Mouse (Mus musculus): Measurements from ENCODE around the gene Ptchd3. TPM values are rescaled to one million over a fixed set of nuclear protein-coding genes. Genes with fewer than 3 reads are reported as not detected.

Gene Ptchd3
- polyA plus RNA-seq, 1 experiment = not detected

DNA sequence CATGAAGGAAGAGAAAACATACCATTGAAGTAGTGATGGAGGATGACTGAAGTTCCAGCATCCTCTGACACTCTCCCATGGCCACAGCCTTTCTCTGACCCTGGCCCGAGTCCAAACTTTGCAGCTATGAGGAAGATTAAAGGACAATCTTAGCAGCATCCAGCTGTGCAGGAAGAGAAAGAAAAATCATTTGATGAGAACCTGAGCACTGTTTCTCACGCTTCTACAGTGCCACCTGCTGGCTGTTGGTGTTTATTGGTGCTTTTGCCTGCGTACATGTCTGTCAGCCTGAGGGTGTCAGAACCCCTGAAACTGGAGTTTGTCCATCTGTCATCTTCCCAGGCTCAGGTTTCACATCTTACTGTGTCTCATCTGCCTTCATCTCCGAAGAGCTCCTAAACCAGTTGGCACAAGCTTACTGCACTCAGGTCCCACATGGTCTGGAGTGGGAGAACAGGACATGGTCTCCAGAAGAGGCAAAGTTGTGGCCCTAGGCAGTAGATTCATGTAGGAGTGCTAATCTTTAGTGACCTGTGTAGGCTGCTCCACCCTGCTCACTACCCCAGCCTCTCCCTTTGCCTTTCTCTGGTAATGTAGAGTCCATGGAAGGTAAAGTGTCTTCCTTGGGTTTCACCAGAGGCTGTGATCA lies 21.7 kb upstream of the Ptchd3 start:
- WGBS = under 1% methylated on average over 4 of the region's 4 CpGs
- Histone ChIP-seq H3K27me3 (ENCODE audit: control insufficient read depth, insufficient read depth, low read length) (no peaks in the 10 kb centered on the region), H3K4me3 (replicated peaks; ENCODE audit: insufficient read depth, low read depth, low read length) (no peak overlapping the region), H3K27ac (ENCODE audit: insufficient read depth, low read length) (no peak overlapping the region), H3K4me1 (ENCODE audit: control insufficient read depth, insufficient read depth, low read length) (peaks cover 8% of the 10 kb centered on the region)
- DNase-seq = peak; percentile 70 to 80
- TF ChIP-seq POLR2A (IDR thresholded peaks at IDR 0.05; ENCODE audit: borderline replicate concordance, insufficient read depth, low read length) = no peak
- peak; percentile 87 for TF ChIP-seq CTCF (IDR thresholded peaks at IDR 0.05; ENCODE audit: borderline replicate concordance, insufficient read depth, low read depth, low read length)

GRCm38 (mm10) chr11:121808866-121809265 lies 21.2 kb upstream of the Ptchd3 start:
- Histone ChIP-seq H3K4me1 (ENCODE audit: control insufficient read depth, insufficient read depth, low read length) (peaks cover 8% of the 10 kb centered on the region), H3K4me3 (replicated peaks; ENCODE audit: insufficient read depth, low read depth, low read length) (no peak overlapping the region), H3K27me3 (ENCODE audit: control insufficient read depth, insufficient read depth, low read length) (no peaks in the 10 kb centered on the region), H3K27ac (ENCODE audit: insufficient read depth, low read length) (no peak overlapping the region)
- 19% methylated on average over 1 of the region's 1 CpGs for WGBS
- TF ChIP-seq CTCF (IDR thresholded peaks at IDR 0.05; ENCODE audit: borderline replicate concordance, insufficient read depth, low read depth, low read length) (no peak), POLR2A (IDR thresholded peaks at IDR 0.05; ENCODE audit: borderline replicate concordance, insufficient read depth, low read length) (no peak)
- DNase-seq = peak; percentile 40 to 52

- TF ChIP-seq CTCF (IDR thresholded peaks at IDR 0.05; ENCODE audit: borderline replicate concordance, insufficient read depth, low read depth, low read length) (no peak), POLR2A (IDR thresholded peaks at IDR 0.05; ENCODE audit: borderline replicate concordance, insufficient read depth, low read length) (no peak)
- H3K27me3 ChIP-seq (ENCODE audit: control insufficient read depth, insufficient read depth, low read length) = no peaks in the 10 kb centered on the region
- no peak overlapping the region for H3K4me3 ChIP-seq (replicated peaks; ENCODE audit: insufficient read depth, low read depth, low read length)
- 43% methylated on average over 2 of the region's 2 CpGs for WGBS
- no peak overlapping the region for H3K27ac ChIP-seq (ENCODE audit: insufficient read depth, low read length)
- H3K4me1 ChIP-seq (ENCODE audit: control insufficient read depth, insufficient read depth, low read length) = no peaks in the 10 kb centered on the region
- DNase-seq = no peak
These were observed 15.9 kb downstream of the Ptchd3 start for GRCm38 (mm10) chr11:121845923-121846322.

DNA sequence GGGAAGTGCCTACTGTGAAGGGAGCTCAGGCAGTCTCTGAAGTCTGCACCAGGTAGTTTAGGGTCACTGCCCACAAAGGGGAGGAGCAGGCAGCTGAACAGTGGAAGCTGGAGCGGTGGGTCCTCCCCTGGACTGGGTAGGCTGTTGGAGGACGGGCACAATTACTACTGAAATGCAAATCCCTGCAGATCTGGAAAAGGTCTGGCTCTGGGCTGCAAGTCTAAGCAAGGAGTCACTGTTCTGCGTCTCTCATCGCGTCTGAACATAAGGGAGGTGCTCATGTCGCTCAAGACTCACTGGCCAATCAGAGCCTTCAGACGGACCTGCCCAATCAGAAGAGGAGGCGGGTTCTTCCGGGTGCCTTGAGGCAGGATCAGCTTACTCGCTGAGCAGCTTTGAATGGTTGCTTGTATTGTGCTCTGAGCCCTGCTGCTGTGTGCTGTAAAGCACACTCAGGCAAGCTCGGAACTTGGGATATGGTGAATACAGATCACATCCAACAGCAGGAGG lies 17.8 kb downstream of the Ptchd3 start:
- H3K27me3 ChIP-seq (ENCODE audit: control insufficient read depth, insufficient read depth, low read length) = no peaks in the 10 kb centered on the region
- DNase-seq = peak; percentile 68 to 77
- H3K4me3 ChIP-seq (replicated peaks; ENCODE audit: insufficient read depth, low read depth, low read length) = peak overlapping the region; percentile 46
- H3K4me1 ChIP-seq (ENCODE audit: control insufficient read depth, insufficient read depth, low read length) = no peaks in the 10 kb centered on the region
- H3K27ac ChIP-seq (ENCODE audit: insufficient read depth, low read length) = no peak overlapping the region
- TF ChIP-seq POLR2A (IDR thresholded peaks at IDR 0.05; ENCODE audit: borderline replicate concordance, insufficient read depth, low read length) = peak; percentile 46; the same call in 1 of the 2 replicates
- TF ChIP-seq CTCF (IDR thresholded peaks at IDR 0.05; ENCODE audit: borderline replicate concordance, insufficient read depth, low read depth, low read length) = no peak
- WGBS = under 1% methylated on average over 11 of the region's 11 CpGs

Other genes starting within 250 kb of the Ptchd3 start
- 5.4 and 5.5 TPM in 2 replicates for gene B3gntl1, start 157.1 kb upstream of the Ptchd3 start, polyA plus RNA-seq (2012; rRNA removed)
- gene Metrnl, start 128.7 kb upstream of the Ptchd3 start, polyA plus RNA-seq (2012; rRNA removed) = 10.8 and 13.2 TPM in 2 replicates